21 mouse cellular contexts compared by ENCODE assay signal in genomic region chr16:87568241-87568640, GRCm38 (mm10). TPM values are rescaled to one million over a fixed set of nuclear protein-coding genes. Genes with fewer than 3 reads are reported as not detected.
DNase-seq lines count a peak whose midpoint lies in the region; ATAC-seq and TF ChIP-seq lines count a peak whose summit lies in the region.
"Had no signal": no experiment of that assay in that cellular context is flagged by ENCODE, and none has a peak within 500 bp of the region (broad histone marks: within the 10 kb centered on the region; RNA-seq: fewer than 3 reads in every experiment).

No protein-coding gene starts in this region.

- H3K4me3 ChIP-seq in forebrain, embryonic 14.5 days (ENCODE audit: low read depth, low read length), result no peak overlapping the region
- H3K4me3 ChIP-seq in forebrain, embryonic 12.5 days (replicated peaks), result no peak overlapping the region
- no peak overlapping the region for H3K4me3 ChIP-seq in limb, embryonic 12.5 days (replicated peaks)
- H3K4me3 ChIP-seq in limb, embryonic 10.5 days, result no peak overlapping the region
- no peak overlapping the region for H3K4me3 ChIP-seq in stomach, postnatal 0 days (ENCODE audit: low read depth, low read length)
- H3K4me3 ChIP-seq: heart, adult 2 months; heart, embryonic 13.5 days; liver, embryonic 12.5 days; midbrain, embryonic 12.5 days had no signal

- no peaks in the 10 kb centered on the region for H3K4me1 ChIP-seq in forebrain, embryonic 14.5 days (ENCODE audit: control insufficient read depth, insufficient read depth, low read length)
- 0 out of 2 replicates have a peak, but pooled peaks cover 2% of the 10 kb centered on the region for H3K4me1 ChIP-seq in forebrain, embryonic 12.5 days
- no peaks in the 10 kb centered on the region for H3K4me1 ChIP-seq in limb, embryonic 12.5 days (replicated peaks)
- peaks cover 4% of the 10 kb centered on the region; the same call in 1 of the 2 replicates for H3K4me1 ChIP-seq in limb, embryonic 10.5 days
- H3K4me1 ChIP-seq in stomach, postnatal 0 days (replicated peaks; ENCODE audit: control insufficient read depth, insufficient read depth), result no peaks in the 10 kb centered on the region
- H3K4me1 ChIP-seq: heart, embryonic 13.5 days; liver, embryonic 12.5 days; midbrain, embryonic 12.5 days had no signal

- ATAC-seq in cerebellum, adult (ENCODE audit: insufficient number of reproducible peaks, low FRiP score, low TSS enrichment), result peak; percentile 32; the same call in 1 of the 2 replicates
- ATAC-seq in forebrain, embryonic 14.5 days, result no peak
- ATAC-seq in forebrain, embryonic 12.5 days (ENCODE audit: low FRiP score), result no peak
- ATAC-seq in limb, embryonic 12.5 days (ENCODE audit: insufficient number of reproducible peaks, insufficient read depth, low FRiP score, low TSS enrichment, low read depth), result no peak
- ATAC-seq in stomach, postnatal 0 days (ENCODE audit: low FRiP score, low TSS enrichment), result no peak
- ATAC-seq: activated CD4-positive, CD25-positive, alpha-beta regulatory T cell, adult 4 months; liver, embryonic 12.5 days had no signal

- no peak overlapping the region for H3K9ac ChIP-seq in forebrain, embryonic 14.5 days (ENCODE audit: low read length)
- no peak overlapping the region for H3K9ac ChIP-seq in forebrain, embryonic 12.5 days
- no peak overlapping the region for H3K9ac ChIP-seq in limb, embryonic 12.5 days (replicated peaks)
- no peak overlapping the region for H3K9ac ChIP-seq in stomach, postnatal 0 days (ENCODE audit: low read length)
- H3K9ac ChIP-seq: heart, embryonic 13.5 days; liver, embryonic 12.5 days; midbrain, embryonic 12.5 days had no signal

- TF ChIP-seq CTCF in stomach, postnatal 0 days (IDR thresholded peaks at IDR 0.05; ENCODE audit: low read depth), result no peak

- WGBS in forebrain, embryonic 14.5 days, result 86% methylated on average over 7 of the region's 7 CpGs
- WGBS in forebrain, embryonic 12.5 days, result 94% methylated on average over 7 of the region's 7 CpGs
- WGBS in limb, embryonic 12.5 days, result 89% methylated on average over 7 of the region's 7 CpGs
- 93% methylated on average over 7 of the region's 7 CpGs for WGBS in limb, embryonic 10.5 days
- WGBS in stomach, postnatal 0 days, result 61% methylated on average over 7 of the region's 7 CpGs

- H3K9me3 ChIP-seq in forebrain, embryonic 14.5 days (replicated peaks; ENCODE audit: control insufficient read depth, low read length), result no peaks in the 10 kb centered on the region
- H3K9me3 ChIP-seq in forebrain, embryonic 12.5 days, result no peaks in the 10 kb centered on the region
- no peaks in the 10 kb centered on the region for H3K9me3 ChIP-seq in limb, embryonic 12.5 days
- no peaks in the 10 kb centered on the region for H3K9me3 ChIP-seq in limb, embryonic 10.5 days (replicated peaks)
- H3K9me3 ChIP-seq in stomach, postnatal 0 days (ENCODE audit: control insufficient read depth, low read length), result no peaks in the 10 kb centered on the region
- H3K9me3 ChIP-seq: heart, embryonic 13.5 days; liver, embryonic 12.5 days; midbrain, embryonic 12.5 days had no signal

- no peaks in the 10 kb centered on the region for H3K36me3 ChIP-seq in forebrain, embryonic 14.5 days (ENCODE audit: control insufficient read depth, insufficient read depth, low read length)
- H3K36me3 ChIP-seq in forebrain, embryonic 12.5 days (replicated peaks), result no peaks in the 10 kb centered on the region
- H3K36me3 ChIP-seq in limb, embryonic 12.5 days, result no peaks in the 10 kb centered on the region
- H3K36me3 ChIP-seq in limb, embryonic 10.5 days, result no peaks in the 10 kb centered on the region
- no peaks in the 10 kb centered on the region for H3K36me3 ChIP-seq in stomach, postnatal 0 days (ENCODE audit: control insufficient read depth, insufficient read depth, low read length)
- H3K36me3 ChIP-seq: heart, embryonic 13.5 days; liver, embryonic 12.5 days; midbrain, embryonic 12.5 days had no signal

- H3K27ac ChIP-seq in forebrain, embryonic 14.5 days (ENCODE audit: low read depth, low read length), result peak overlapping the region; percentile 40; the same call in 1 of the 2 replicates
- no peak overlapping the region for H3K27ac ChIP-seq in forebrain, embryonic 12.5 days
- 0 out of 2 replicates have a peak overlapping the region, but pooled peaks have one; percentile 4 for H3K27ac ChIP-seq in limb, embryonic 12.5 days
- no peak overlapping the region for H3K27ac ChIP-seq in limb, embryonic 10.5 days
- H3K27ac ChIP-seq in stomach, postnatal 0 days (replicated peaks), result no peak overlapping the region
- H3K27ac ChIP-seq: heart, embryonic 13.5 days; liver, embryonic 12.5 days; midbrain, embryonic 12.5 days had no signal

- no peak overlapping the region for H3K4me2 ChIP-seq in forebrain, embryonic 14.5 days (ENCODE audit: low read length)
- no peak overlapping the region for H3K4me2 ChIP-seq in forebrain, embryonic 12.5 days
- H3K4me2 ChIP-seq in limb, embryonic 12.5 days, result no peak overlapping the region
- H3K4me2 ChIP-seq in stomach, postnatal 0 days (replicated peaks; ENCODE audit: low read depth), result peak overlapping the region; percentile 34; the same call in 1 of the 2 replicates
- H3K4me2 ChIP-seq: heart, embryonic 13.5 days; liver, embryonic 12.5 days; midbrain, embryonic 12.5 days had no signal

- no peaks in the 10 kb centered on the region for H3K27me3 ChIP-seq in forebrain, embryonic 14.5 days (replicated peaks; ENCODE audit: control insufficient read depth, insufficient read depth, low read length)
- no peaks in the 10 kb centered on the region for H3K27me3 ChIP-seq in forebrain, embryonic 12.5 days
- H3K27me3 ChIP-seq in limb, embryonic 12.5 days, result no peaks in the 10 kb centered on the region
- no peaks in the 10 kb centered on the region for H3K27me3 ChIP-seq in limb, embryonic 10.5 days (ENCODE audit: low read depth, poor library complexity, severe bottlenecking)
- H3K27me3 ChIP-seq in stomach, postnatal 0 days (ENCODE audit: control insufficient read depth, insufficient read depth, low read length), result no peaks in the 10 kb centered on the region
- H3K27me3 ChIP-seq: heart, embryonic 13.5 days; liver, embryonic 12.5 days; midbrain, embryonic 12.5 days had no signal

- TF ChIP-seq EP300 in stomach, postnatal 0 days (optimal IDR thresholded peaks at IDR 0.05), result no peak

- no peak for DNase-seq in cerebellum, adult 11 months
- DNase-seq in forebrain, embryonic 14.5 days (ENCODE audit: low spot score), result peak; percentile 31
- DNase-seq in limb, embryonic 10.5 days (ENCODE audit: low spot score), result no peak
- no peak for DNase-seq in stomach, postnatal 0 days (ENCODE audit: low spot score)
- DNase-seq in urinary bladder, postnatal 4 days (ENCODE audit: low spot score in 2 of 2), result no peak
- DNase-seq: adrenal gland, postnatal 10 days; heart, adult 2 months; kidney, adult 18-20 months; kidney, postnatal 4 days; lung, adult 2 months; spleen, adult 18-20 months had no signal

RNA-seq across cellular contexts. Expression of gene Map3k7cl, which starts 15.1 kb away (rescaled TPM):
- not detected in 2 replicates for polyA plus RNA-seq in forebrain, embryonic 14.5 days (2014; fragmentation: Nextera tagmentation; extraction: Ambion mirVana)
- not detected in 2 replicates for polyA plus RNA-seq in forebrain, embryonic 12.5 days (2016; fragmentation: Nextera tagmentation; extraction: Ambion mirVana)
- polyA plus RNA-seq in limb, embryonic 12.5 days (2016; fragmentation: Nextera tagmentation; extraction: Ambion mirVana), result not detected in 2 replicates
- polyA plus RNA-seq in limb, embryonic 10.5 days (2016; fragmentation: Nextera tagmentation; extraction: Ambion mirVana), result not detected in 2 replicates
- 0.19 and 0.58 TPM in 2 replicates for polyA plus RNA-seq in stomach, postnatal 0 days (2015; fragmentation: Nextera tagmentation; extraction: Ambion mirVana)
- polyA plus RNA-seq: activated CD4-positive, CD25-positive, alpha-beta regulatory T cell, adult 4 months; hindbrain, embryonic 11.5 days; limb, embryonic 11.5 days; liver, embryonic 12.5 days; midbrain, embryonic 12.5 days; neural tube, embryonic 11.5 days had no signal

Comparison
In these comparisons a context has a peak if more than half of its experiments do, and no peak if none do; other contexts are left out.
1. H3K27ac ChIP-seq: peak in forebrain, embryonic 14.5 days (single experiment) and limb, embryonic 12.5 days (single experiment); none in forebrain, embryonic 12.5 days (single experiment), limb, embryonic 10.5 days (single experiment) and stomach, postnatal 0 days (single experiment).